Mouse (Mus musculus): ENCODE results near the gene Nat9.

Gene Nat9

GRCm38 (mm10) chr11:115215123-115215522 is 27.5 kb upstream of the Nat9 start:
- no peak for DNase-seq (ENCODE audit: low read depth, low spot score)

- peak; percentile 88 for DNase-seq (ENCODE audit: low read depth, low spot score)
Observed at GRCm38 (mm10) chr11:115212116-115212515, 24.5 kb upstream of the Nat9 start.

DNA sequence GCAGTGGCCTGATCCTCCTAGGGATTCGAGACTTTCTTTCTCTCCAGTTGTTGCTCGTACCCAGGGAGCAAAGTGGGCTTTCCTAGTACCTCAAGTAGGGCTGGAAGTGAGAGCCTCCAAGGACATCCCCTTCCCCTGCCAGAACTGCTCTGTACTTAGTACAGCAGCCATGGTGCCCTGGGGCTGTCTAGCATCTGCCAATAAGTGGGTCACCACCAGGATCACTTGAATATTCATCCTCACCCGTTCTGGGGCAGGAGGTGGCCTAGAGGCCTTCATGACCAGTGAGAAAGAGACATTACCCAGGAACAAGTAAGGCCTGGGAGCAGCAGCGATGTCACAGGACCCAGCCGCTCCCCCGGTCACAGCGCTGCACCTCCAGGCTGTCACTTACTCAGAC is 22.3 kb upstream of the Nat9 start:
- DNase-seq (ENCODE audit: low read depth, low spot score): no peak

- peak; percentile 76 for DNase-seq (ENCODE audit: low read depth, low spot score)
Observed at GRCm38 (mm10) chr11:115208776-115209732, 21.4 kb upstream of the Nat9 start.

DNA sequence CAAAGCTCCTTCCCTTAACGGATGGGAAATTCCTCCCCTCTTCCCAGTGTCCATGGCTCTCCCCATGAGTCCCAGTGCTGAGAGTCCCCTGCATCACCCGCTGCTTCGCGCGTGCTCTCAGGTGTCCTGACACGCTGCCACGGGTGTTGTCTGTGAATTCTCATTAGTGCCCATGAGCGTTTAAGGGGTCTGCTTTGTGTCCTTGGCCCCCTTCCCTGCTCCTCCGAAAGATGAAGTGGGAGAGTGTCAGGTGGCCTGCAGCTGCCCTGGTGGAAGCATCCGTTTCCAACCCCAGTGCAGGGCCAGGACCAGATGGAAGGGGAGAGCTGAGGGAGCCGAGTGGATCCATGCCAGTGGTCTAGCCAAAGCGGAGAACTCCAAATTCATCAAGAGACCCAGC is 20.5 kb upstream of the Nat9 start:
- peak; percentile 65 for DNase-seq (ENCODE audit: low read depth, low spot score)

DNA sequence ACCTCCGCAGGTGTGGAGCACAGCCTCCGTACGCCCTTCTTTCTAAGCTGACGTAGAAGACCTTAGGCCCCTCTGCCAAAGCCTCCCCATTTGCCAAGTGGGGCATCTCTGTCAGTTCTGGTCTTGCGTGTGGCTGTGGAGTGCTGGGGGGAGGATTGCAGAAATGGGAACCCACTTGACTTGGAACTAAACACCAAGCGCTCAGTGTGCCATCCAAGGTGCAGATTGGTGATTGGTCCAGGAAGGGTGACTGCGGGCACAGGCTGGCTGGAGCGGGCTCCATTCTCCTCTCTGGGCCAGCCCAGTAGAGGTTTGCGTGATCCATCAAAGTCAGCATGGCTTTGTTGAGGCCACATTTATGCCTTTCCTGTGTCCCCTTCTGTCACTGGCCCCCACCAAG is 15.1 kb upstream of the Nat9 start:
- peak; percentile 94 for DNase-seq (ENCODE audit: low read depth, low spot score)

DNA sequence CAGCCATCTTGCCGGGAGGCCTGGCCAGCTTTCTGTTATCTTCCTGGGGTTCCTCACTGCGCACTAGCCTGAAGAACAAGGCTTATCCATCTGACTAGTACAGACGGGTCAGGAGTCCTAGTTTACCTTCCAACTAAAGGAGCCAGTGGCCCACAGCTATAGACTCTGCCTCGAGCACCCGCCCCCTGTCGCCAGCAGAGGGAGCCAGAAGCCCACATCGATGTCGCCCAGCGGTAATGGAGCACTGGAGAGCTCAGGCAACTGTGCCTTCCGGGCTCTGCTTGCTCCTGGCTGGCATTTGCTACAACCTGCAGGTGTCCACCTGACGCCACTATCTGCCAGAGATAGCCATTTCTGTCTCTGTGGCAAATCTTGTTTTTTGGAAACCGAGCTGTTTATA is 14.7 kb upstream of the Nat9 start:
- DNase-seq (ENCODE audit: low read depth, low spot score): peak; percentile 98

DNA sequence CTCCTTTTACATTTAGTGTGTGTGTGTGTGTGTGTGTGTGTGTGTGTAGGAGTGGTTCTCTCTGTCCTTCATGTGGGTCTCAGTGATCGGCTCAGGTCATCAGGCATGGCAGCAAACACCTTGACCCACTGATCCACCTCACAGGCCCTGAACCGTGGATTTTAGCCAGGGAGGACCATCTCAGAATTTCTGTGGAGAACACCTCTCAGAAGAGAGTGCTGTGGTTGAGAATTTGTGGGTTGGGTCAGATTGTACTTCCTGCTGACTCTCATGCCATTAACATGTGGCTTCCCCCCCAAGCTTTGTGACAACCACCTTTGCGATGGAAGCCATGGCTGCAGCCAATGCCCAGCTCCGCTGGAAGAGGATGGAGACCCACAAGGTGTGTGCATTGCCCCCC is 12.9 kb upstream of the Nat9 start:
- no peak for DNase-seq (ENCODE audit: low read depth, low spot score)

DNA sequence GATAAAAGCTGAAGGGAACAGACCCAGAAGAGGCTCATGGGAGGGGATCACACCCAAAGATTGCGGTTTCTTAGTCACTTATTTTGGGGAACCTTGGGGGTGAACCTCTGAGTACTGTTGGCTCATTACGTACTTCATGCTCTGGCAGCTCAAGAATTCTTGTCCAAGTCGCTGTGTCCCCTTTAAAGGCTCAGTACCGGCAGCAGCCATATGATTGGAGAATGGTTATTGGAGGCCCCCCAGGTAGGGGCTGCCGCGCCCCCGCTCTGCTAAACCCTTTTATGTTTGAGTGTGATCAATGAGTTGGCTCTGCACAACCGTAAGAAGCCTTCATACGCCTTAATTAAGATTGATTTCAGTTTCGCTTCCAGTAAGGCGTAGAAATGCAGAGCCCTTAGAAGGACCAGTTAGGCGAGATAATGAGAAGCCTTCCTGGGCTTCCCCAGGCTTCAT is 11.3 kb upstream of the Nat9 start:
- DNase-seq (ENCODE audit: low read depth, low spot score): no peak

GRCm38 (mm10) chr11:115197558-115197957 is 9.9 kb upstream of the Nat9 start:
- DNase-seq (ENCODE audit: low read depth, low spot score): no peak

GRCm38 (mm10) chr11:115195933-115196332 is 8.3 kb upstream of the Nat9 start:
- DNase-seq (ENCODE audit: low read depth, low spot score): no peak

GRCm38 (mm10) chr11:115194693-115195092 is 7.0 kb upstream of the Nat9 start:
- no peak for DNase-seq (ENCODE audit: low read depth, low spot score)

DNA sequence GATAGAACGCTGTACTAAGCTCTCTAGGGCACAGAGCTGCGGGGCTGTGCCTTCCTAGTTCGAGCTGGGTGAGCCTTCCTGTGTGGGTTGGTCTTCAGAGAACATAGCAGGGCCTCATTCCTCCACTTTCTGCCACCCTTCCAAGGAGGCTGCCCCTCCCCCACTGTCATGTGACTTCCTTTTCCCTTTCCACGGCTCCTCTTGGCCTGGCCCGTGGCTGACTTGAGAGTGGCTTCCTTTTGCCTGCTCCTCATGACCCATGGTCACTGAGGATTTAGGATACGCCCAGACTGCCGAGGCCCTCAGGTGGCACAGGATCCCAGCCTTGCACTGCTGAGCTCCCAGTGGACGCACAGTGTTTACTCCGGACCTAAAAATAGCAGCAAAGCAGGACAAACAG is 4.5 kb upstream of the Nat9 start:
- peak; percentile 50 for DNase-seq (ENCODE audit: low read depth, low spot score)

DNA sequence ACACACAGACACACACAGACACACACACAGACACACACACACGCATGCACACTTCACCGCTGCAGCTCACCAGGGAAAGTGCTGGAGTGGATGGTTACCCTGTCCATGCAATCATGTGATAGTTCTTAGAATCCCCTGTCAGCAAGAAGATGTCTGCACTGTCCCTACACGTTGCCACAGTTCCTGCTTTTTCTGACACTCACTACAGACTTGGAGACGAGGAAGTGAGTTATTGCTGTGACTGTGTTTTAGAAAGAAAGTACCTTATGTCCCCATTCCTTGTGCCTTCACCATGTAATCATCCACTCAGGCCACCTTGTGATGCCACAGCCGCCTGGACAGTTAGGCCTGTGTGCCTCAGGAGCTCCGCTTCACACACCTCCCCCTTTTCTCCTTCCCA is 1.6 kb upstream of the Nat9 start:
- no peak for DNase-seq (ENCODE audit: low read depth, low spot score)

- no peak for DNase-seq (ENCODE audit: low read depth, low spot score)
Observed at GRCm38 (mm10) chr11:115188539-115189231, 1.0 kb upstream of the Nat9 start.

DNA sequence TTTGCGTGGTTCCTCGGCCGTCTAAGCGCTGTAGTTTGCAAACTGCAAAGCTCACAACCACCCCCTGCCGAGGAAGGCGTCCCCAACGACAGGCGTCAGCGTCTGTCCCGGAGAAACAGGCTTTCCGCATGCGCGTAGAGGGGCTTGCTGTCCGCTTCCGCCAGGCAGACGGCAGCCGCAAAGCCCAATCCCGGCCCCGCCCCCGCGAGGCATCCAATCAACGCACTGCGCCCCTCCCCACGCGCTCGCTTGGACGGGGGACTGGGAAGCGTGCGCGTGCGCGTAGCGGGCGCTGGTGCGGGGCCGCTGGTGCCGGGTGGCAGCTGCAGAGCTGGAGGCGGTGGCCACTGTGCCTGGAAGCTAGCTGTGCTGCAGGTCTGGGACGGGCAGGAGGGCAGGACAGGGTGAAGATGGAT is 427 bp downstream of the Nat9 start, which contains the start of gene Tmem104:
Tmem104 (plus strand) TSS at position 264 of the 416 bp plus-strand sequence.
- DNase-seq (ENCODE audit: low read depth, low spot score): peak; percentile 99

GRCm38 (mm10) chr11:115184973-115185372 is 2.7 kb downstream of the Nat9 start:
- no peak for DNase-seq (ENCODE audit: low read depth, low spot score)

DNA sequence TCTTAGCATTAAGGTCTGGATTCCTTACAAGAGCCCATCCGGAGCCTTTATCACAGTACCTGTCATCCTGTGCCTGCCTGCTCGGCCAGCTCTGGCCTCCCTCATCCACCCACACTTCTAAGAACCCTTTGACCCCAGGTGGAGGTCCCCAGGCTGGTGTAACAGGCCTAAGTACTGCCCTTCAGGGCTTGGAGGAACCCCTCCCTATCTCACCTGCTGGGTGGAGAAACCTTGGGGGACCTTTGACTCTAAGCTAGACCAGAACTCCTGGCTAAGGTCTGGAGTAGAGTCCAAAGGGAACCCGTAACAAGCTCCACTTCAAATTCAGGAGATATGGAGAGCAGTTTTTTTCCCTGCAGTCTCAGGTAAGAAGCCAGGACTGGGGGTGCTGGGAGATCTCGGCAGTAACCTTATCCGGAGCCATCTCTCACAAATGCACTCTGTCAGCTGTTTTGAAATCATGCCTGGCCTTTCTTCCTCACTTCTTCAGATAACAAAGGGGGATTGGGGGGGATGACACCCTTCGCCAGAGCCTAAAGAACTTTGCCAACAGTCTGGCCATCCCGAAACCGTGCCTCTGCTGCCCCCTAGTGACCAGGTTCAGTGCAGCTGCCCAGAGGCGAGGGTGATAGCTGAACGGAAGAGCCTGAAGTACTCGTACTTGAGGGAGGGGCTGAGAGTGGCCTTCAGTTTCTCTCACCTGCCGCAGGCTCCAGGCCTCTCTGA is 5.6 kb downstream of the Nat9 start:
- peak; percentile 75 for DNase-seq (ENCODE audit: low read depth, low spot score)

DNA sequence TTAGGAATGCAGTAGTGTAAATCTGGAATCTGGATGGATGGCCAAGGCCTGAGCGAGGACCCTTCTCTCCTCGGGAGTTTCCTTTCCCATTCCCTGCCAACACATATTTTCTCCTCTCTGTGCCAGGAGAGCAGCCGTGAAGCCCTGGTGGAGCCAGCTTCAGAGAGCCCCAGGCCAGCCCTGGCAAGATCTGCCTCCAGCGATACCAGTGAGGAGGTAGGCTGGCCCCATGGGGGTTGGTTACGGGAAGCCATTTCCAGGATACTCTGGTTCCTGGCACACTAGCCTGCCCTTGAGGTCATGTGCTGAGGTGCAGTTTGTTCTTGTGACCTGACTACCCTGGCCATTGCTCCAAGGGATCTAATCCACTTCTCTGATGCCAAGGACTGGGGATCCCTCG is 7.8 kb downstream of the Nat9 start:
- DNase-seq (ENCODE audit: low read depth, low spot score): no peak

- DNase-seq (ENCODE audit: low read depth, low spot score): no peak
Observed at GRCm38 (mm10) chr11:115179191-115179590, 8.5 kb downstream of the Nat9 start.

- no peak for DNase-seq (ENCODE audit: low read depth, low spot score)
Observed at GRCm38 (mm10) chr11:115178766-115179165, 8.9 kb downstream of the Nat9 start.
